Mouse (Mus musculus) liver, embryonic 11.5 days (tissue): Measurements from ENCODE around the gene Gm49337. TPM values are rescaled to one million over a fixed set of nuclear protein-coding genes. Genes with fewer than 3 reads are reported as not detected.

ENCODE experiments used
- ATAC-seq: fragments of 200-750 bp; cut with Nextera tagmentation; replicated peaks from 2 replicates; pipeline ENCODE4 v1.8.0; 2017; ENCODE audit warnings: moderate number of reproducible peaks, mild to moderate bottlenecking, moderate TSS enrichment, moderate library complexity; ENCODE audit not compliant: low FRiP score
- DNase-seq: peaks from one replicate; pipeline ENCODE4 v3.0.0-alpha.2; 2017; ENCODE audit warnings: low spot score
- H3K27ac ChIP-seq: fragments of 300-500 bp; sonication (generic); 2 replicates; pipeline ENCODE4 v1.5.1; 2014; ENCODE audit warnings: mild to moderate bottlenecking, low read depth, low read length, control low read depth
- H3K27me3 ChIP-seq: fragments of 300-500 bp; sonication (generic); replicated peaks from 2 replicates; pipeline ENCODE4 v1.6.1; 2014; ENCODE audit warnings: low read length, mixed read lengths; ENCODE audit not compliant: control insufficient read depth, insufficient read depth
- H3K36me3 ChIP-seq: fragments of 300-500 bp; sonication (generic); 2 replicates; pipeline ENCODE4 v1.6.1; 2014; ENCODE audit warnings: mild to moderate bottlenecking, low read length, moderate library complexity, mixed read lengths; ENCODE audit not compliant: control insufficient read depth, insufficient read depth
- H3K4me1 ChIP-seq: fragments of 300-500 bp; sonication (generic); replicated peaks from 2 replicates; pipeline ENCODE4 v1.6.1; 2014; ENCODE audit warnings: low read length, mixed read lengths; ENCODE audit not compliant: control insufficient read depth, insufficient read depth
- H3K4me2 ChIP-seq: fragments of 300-500 bp; sonication (generic); 2 replicates; pipeline ENCODE4 v1.6.1; 2014; ENCODE audit warnings: mild to moderate bottlenecking, control low read depth, moderate library complexity
- H3K4me3 ChIP-seq: fragments of 300-500 bp; sonication (generic); 2 replicates; pipeline ENCODE4 v1.5.1; 2014; ENCODE audit warnings: low read depth, low read length, control low read depth
- H3K9ac ChIP-seq: fragments of 300-500 bp; sonication (generic); 2 replicates; pipeline ENCODE4 v1.6.1; 2014; ENCODE audit warnings: low read depth, low read length, control low read depth
- H3K9me3 ChIP-seq: fragments of 300-500 bp; sonication (generic); 2 replicates; pipeline ENCODE4 v1.6.1; 2016; ENCODE audit warnings: low read length, inconsistent platforms, mixed read lengths; ENCODE audit not compliant: control insufficient read depth
- WGBS: fragments of 180-500 bp; shearing (Covaris S2); extraction: QIAGEN DNeasy Blood & Tissue Kit; methylation state at CpG from one replicate; pipeline ENCODE4 v1.1.7; 2014; 5-methylcytosine and 5-hydroxymethylcytosine counted together
- polyA plus RNA-seq: library from polyadenylated mRNA; unstranded; fragments of >200 nt; fragmentation: Nextera tagmentation; extraction: Ambion mirVana; gene quantifications from 2 replicates; pipeline ENCODE4 v1.2.1, GENCODE M21; 2014

Gm49337 gene
- polyA plus RNA-seq, 1 experiment from 2014 or later, result not detected

GRCm38 (mm10) chr4:116300878-116301355, 127.7 kb downstream of the Gm49337 start:
- Histone ChIP-seq H3K9me3 (no peaks in the 10 kb centered on the region), H3K36me3 (no peaks in the 10 kb centered on the region; the same call in 1 of the 2 replicates), H3K27me3 (no peaks in the 10 kb centered on the region), H3K4me1 (no peaks in the 10 kb centered on the region), H3K27ac (no peak overlapping the region), H3K9ac (no peak overlapping the region), H3K4me3 (no peak overlapping the region), H3K4me2 (no peak overlapping the region)
- 40% methylated on average over 4 of the region's 4 CpGs for WGBS
- no peak for DNase-seq
- peak; percentile 49 for ATAC-seq

GRCm38 (mm10) chr4:116304551-116304950, 131.4 kb downstream of the Gm49337 start:
- no peak for DNase-seq
- WGBS, result 14% methylated on average over 1 of the region's 1 CpGs
- H3K9ac ChIP-seq, result no peak overlapping the region

GRCm38 (mm10) chr4:116317575-116317974, 144.4 kb downstream of the Gm49337 start:
- Histone ChIP-seq H3K4me3 (no peak overlapping the region), H3K9me3 (no peaks in the 10 kb centered on the region), H3K4me1 (no peaks in the 10 kb centered on the region), H3K9ac (no peak overlapping the region), H3K27ac (no peak overlapping the region), H3K36me3 (0 out of 2 replicates have a peak, but pooled peaks cover 2% of the 10 kb centered on the region), H3K27me3 (no peaks in the 10 kb centered on the region), H3K4me2 (no peak overlapping the region)
- ATAC-seq (no peak), DNase-seq (no peak)
- 90% methylated on average over 4 of the region's 4 CpGs for WGBS

More at GRCm38 (mm10) chr4:116304551-116304950, 131.4 kb downstream of the Gm49337 start:
- H3K4me2 ChIP-seq, result no peak overlapping the region
- peaks cover 13% of the 10 kb centered on the region for H3K36me3 ChIP-seq
- H3K9me3 ChIP-seq, result no peaks in the 10 kb centered on the region
- H3K27ac ChIP-seq, result no peak overlapping the region
- ATAC-seq, result no peak
- H3K4me1 ChIP-seq, result no peaks in the 10 kb centered on the region
- H3K4me3 ChIP-seq, result no peak overlapping the region
- H3K27me3 ChIP-seq, result no peaks in the 10 kb centered on the region

GRCm38 (mm10) chr4:116322127-116322526, 148.9 kb downstream of the Gm49337 start:
- Histone ChIP-seq H3K4me1 (no peaks in the 10 kb centered on the region), H3K4me2 (no peak overlapping the region), H3K27me3 (no peaks in the 10 kb centered on the region), H3K36me3 (peaks cover 2% of the 10 kb centered on the region; the same call in 1 of the 2 replicates), H3K27ac (no peak overlapping the region), H3K9me3 (no peaks in the 10 kb centered on the region), H3K4me3 (no peak overlapping the region), H3K9ac (no peak overlapping the region)
- 87% methylated on average over 6 of the region's 6 CpGs for WGBS
- ATAC-seq, result no peak
- no peak for DNase-seq

GRCm38 (mm10) chr4:116329256-116329655, 156.1 kb downstream of the Gm49337 start:
- no peak overlapping the region for H3K4me3 ChIP-seq
- H3K4me1 ChIP-seq, result no peaks in the 10 kb centered on the region
- H3K27ac ChIP-seq, result no peak overlapping the region
- no peak for ATAC-seq
- H3K9ac ChIP-seq, result no peak overlapping the region
- no peaks in the 10 kb centered on the region for H3K27me3 ChIP-seq
- peaks cover 4% of the 10 kb centered on the region; the same call in 1 of the 2 replicates for H3K36me3 ChIP-seq
- no peak for DNase-seq
- no peaks in the 10 kb centered on the region for H3K9me3 ChIP-seq
- H3K4me2 ChIP-seq, result no peak overlapping the region
- 87% methylated on average over 3 of the region's 3 CpGs for WGBS

GRCm38 (mm10) chr4:116336294-116336693, 163.1 kb downstream of the Gm49337 start:
- no peak for ATAC-seq
- H3K4me2 ChIP-seq, result no peak overlapping the region

GRCm38 (mm10) chr4:116342119-116342518, 168.9 kb downstream of the Gm49337 start:
- DNase-seq (no peak), ATAC-seq (no peak)
- no peaks in the 10 kb centered on the region for H3K9me3 ChIP-seq
- H3K4me2 ChIP-seq, result no peak overlapping the region
- no peaks in the 10 kb centered on the region for H3K36me3 ChIP-seq
- no peak overlapping the region for H3K27ac ChIP-seq
- no peaks in the 10 kb centered on the region for H3K27me3 ChIP-seq
- no peaks in the 10 kb centered on the region for H3K4me1 ChIP-seq
- no peak overlapping the region for H3K4me3 ChIP-seq
- no peak overlapping the region for H3K9ac ChIP-seq

More at GRCm38 (mm10) chr4:116336294-116336693, 163.1 kb downstream of the Gm49337 start:
- H3K27ac ChIP-seq, result no peak overlapping the region
- H3K9ac ChIP-seq, result no peak overlapping the region
- no peaks in the 10 kb centered on the region for H3K27me3 ChIP-seq
- no peaks in the 10 kb centered on the region for H3K4me1 ChIP-seq
- H3K36me3 ChIP-seq, result no peaks in the 10 kb centered on the region
- H3K4me3 ChIP-seq, result no peak overlapping the region
- WGBS, result 82% methylated on average over 1 of the region's 1 CpGs
- H3K9me3 ChIP-seq, result no peaks in the 10 kb centered on the region
- DNase-seq, result no peak

Other genes starting within 250 kb of the Gm49337 start
- gene Dmbx1, start 233.5 kb upstream of the Gm49337 start, polyA plus RNA-seq, result not detected in 2 replicates
- gene Faah, start 155.5 kb upstream of the Gm49337 start, polyA plus RNA-seq, result 3.9 and 4.7 TPM in 2 replicates
- 17.8 and 19.5 TPM in 2 replicates for gene Nsun4, start 119.5 kb upstream of the Gm49337 start, polyA plus RNA-seq
- 483 and 529 TPM in 2 replicates for gene Uqcrh, start 98.3 kb upstream of the Gm49337 start, polyA plus RNA-seq
- gene Lrrc41, start 98.1 kb upstream of the Gm49337 start, polyA plus RNA-seq, result 67.6 and 70.8 TPM in 2 replicates
- 59.4 and 61.7 TPM in 2 replicates for gene Rad54l, start 49.7 kb upstream of the Gm49337 start, polyA plus RNA-seq
- 32.8 and 37.7 TPM in 2 replicates for gene Pomgnt1, start 49.5 kb upstream of the Gm49337 start, polyA plus RNA-seq
- gene Lurap1, start 22.0 kb upstream of the Gm49337 start, polyA plus RNA-seq, result 0.64 and 1.1 TPM in 2 replicates
- gene Tspan1, start 5.8 kb upstream of the Gm49337 start, polyA plus RNA-seq, result 0.11 TPM in 1 of 2 replicates, not detected in the other
- gene 1700042G07Rik, start within 50 bp of the Gm49337 start, polyA plus RNA-seq, result not detected in 2 replicates
- 6.3 and 6.7 TPM in 2 replicates for gene Pik3r3, start 48.2 kb downstream of the Gm49337 start, polyA plus RNA-seq